Mouse (Mus musculus) MEL (cell line): Measurements from ENCODE around the gene Kcnj3. TPM values are rescaled to one million over a fixed set of nuclear protein-coding genes. Genes with fewer than 3 reads are reported as not detected.

Experiments used
- DNase-seq: peaks from one replicate; pipeline ENCODE4 v3.0.0; 2011; ENCODE audit warnings: low read depth, low spot score
- H3K27ac ChIP-seq: 2 replicates; pipeline ENCODE4 v1.5.1; 2012; ENCODE audit warnings: low read depth, mild to moderate bottlenecking, control low read depth, low read length, moderate library complexity; ENCODE audit not compliant: control insufficient read depth
- H3K27me3 ChIP-seq, 2 experiments: fragments of 150-350 bp in 1 of 2; sonication (generic) in 1 of 2; 2 replicates each; pipeline ENCODE4 v1.6.1; 2012; ENCODE audit warnings: low read length in 2 of 2, mild to moderate bottlenecking in 2 of 2, improper control_type of control experiment in 1 of 2, moderate library complexity in 1 of 2; ENCODE audit not compliant: insufficient read depth in 2 of 2, control insufficient read depth in 1 of 2
- H3K36me3 ChIP-seq, 2 experiments: 2 replicates each; pipeline ENCODE4 v1.6.1; 2012 to 2014; ENCODE audit warnings: low read length in 2 of 2, improper control_type of control experiment in 1 of 2, inconsistent platforms in 1 of 2, mild to moderate bottlenecking in 1 of 2; ENCODE audit not compliant: insufficient read depth in 2 of 2, control insufficient read depth in 1 of 2
- H3K4me1 ChIP-seq, 2 experiments: fragments of 150-350 bp in 1 of 2; sonication (generic) in 1 of 2; 2 replicates each; pipeline ENCODE4 v1.6.1; 2012; ENCODE audit warnings: low read length in 2 of 2, improper control_type of control experiment in 1 of 2, mild to moderate bottlenecking in 1 of 2; ENCODE audit not compliant: insufficient read depth in 2 of 2, control insufficient read depth in 1 of 2
- H3K4me3 ChIP-seq, 2 experiments: fragments of 150-350 bp in 1 of 2; sonication (generic) in 1 of 2; 2 replicates each; pipeline ENCODE4 v1.5.1; 2012; ENCODE audit warnings: low read depth in 2 of 2, low read length in 2 of 2, mild to moderate bottlenecking in 2 of 2, moderate library complexity in 2 of 2, control low read depth in 1 of 2, improper control_type of control experiment in 1 of 2; ENCODE audit not compliant: control insufficient read depth in 1 of 2, insufficient read depth in 1 of 2
- H3K79me2 ChIP-seq: 2 replicates; pipeline ENCODE4 v1.6.1; 2012; ENCODE audit warnings: mild to moderate bottlenecking, low read length, moderate library complexity; ENCODE audit not compliant: control insufficient read depth, poor library complexity, insufficient read depth
- H3K9ac ChIP-seq: 2 replicates; pipeline ENCODE4 v1.6.1; 2012; ENCODE audit warnings: low read depth, mild to moderate bottlenecking, control low read depth, low read length, moderate library complexity; ENCODE audit not compliant: control insufficient read depth, poor library complexity, severe bottlenecking
- H3K9me3 ChIP-seq: fragments of 150-350 bp; sonication (generic); replicated peaks from 2 replicates; pipeline ENCODE4 v1.6.1; 2012; ENCODE audit warnings: mild to moderate bottlenecking, low read length, improper control_type of control experiment, moderate library complexity; ENCODE audit not compliant: insufficient read depth
- BHLHE40 ChIP-seq: IDR thresholded peaks from 2 replicates; pipeline ENCODE4 v1.6.1; 2012; ENCODE audit warnings: low read depth, mild to moderate bottlenecking, inconsistent platforms, low read length, improper control_type of control experiment, borderline replicate concordance
- CHD1 ChIP-seq: IDR thresholded peaks from 2 replicates; pipeline ENCODE4 v1.6.1; 2012; ENCODE audit warnings: low read depth, mild to moderate bottlenecking, inconsistent platforms, low read length, improper control_type of control experiment
- CHD2 ChIP-seq: IDR thresholded peaks from 2 replicates; pipeline ENCODE4 v1.6.1; 2011; ENCODE audit warnings: low read length, improper control_type of control experiment
- CTCF ChIP-seq, 3 experiments: IDR thresholded peaks in 2 of 3; conservative IDR thresholded peaks in 1 of 3; 2 replicates each; pipeline ENCODE4 v1.5.1; 2011 to 2012; ENCODE audit warnings: low read length in 3 of 3, low read depth in 2 of 3, mild to moderate bottlenecking in 2 of 3, improper control_type of control experiment in 1 of 3, inconsistent platforms in 1 of 3, mixed read lengths in 1 of 3, moderate library complexity in 1 of 3; ENCODE audit not compliant: control insufficient read depth in 1 of 3, insufficient read depth in 1 of 3, poor library complexity in 1 of 3, severe bottlenecking in 1 of 3
- E2F4 ChIP-seq: IDR thresholded peaks from 2 replicates; pipeline ENCODE4 v1.6.1; 2011; ENCODE audit warnings: low read depth, low read length, improper control_type of control experiment, borderline replicate concordance
- GABPA ChIP-seq: IDR thresholded peaks from 2 replicates; pipeline ENCODE4 v1.6.1; 2012; ENCODE audit warnings: low read depth, mild to moderate bottlenecking, inconsistent platforms, low read length, improper control_type of control experiment, moderate library complexity
- GATA1 ChIP-seq: IDR thresholded peaks from 2 replicates; pipeline ENCODE4 v1.6.1; 2011; ENCODE audit warnings: low read depth, low read length, improper control_type of control experiment
- KAT2A ChIP-seq: conservative IDR thresholded peaks from 2 replicates; pipeline ENCODE4 v1.6.1; 2012; ENCODE audit warnings: low read depth, low read length, improper control_type of control experiment, inconsistent platforms
- MAX ChIP-seq: IDR thresholded peaks from 2 replicates; pipeline ENCODE4 v1.6.1; 2011; ENCODE audit warnings: low read length, improper control_type of control experiment
- MAZ ChIP-seq: IDR thresholded peaks from 2 replicates; pipeline ENCODE4 v1.6.1; 2012; ENCODE audit warnings: low read depth, mild to moderate bottlenecking, inconsistent platforms, low read length, improper control_type of control experiment
- MEF2A ChIP-seq: IDR thresholded peaks from 2 replicates; pipeline ENCODE4 v1.6.1; 2014; ENCODE audit warnings: low read depth, mild to moderate bottlenecking, inconsistent platforms, low read length, improper control_type of control experiment; ENCODE audit not compliant: poor library complexity, insufficient replicate concordance, severe bottlenecking; ENCODE audit errors: extremely low read depth
- MXI1 ChIP-seq: IDR thresholded peaks from 2 replicates; pipeline ENCODE4 v1.6.1; 2011; ENCODE audit warnings: mild to moderate bottlenecking, low read depth, low read length, improper control_type of control experiment
- MYC ChIP-seq: IDR thresholded peaks from 2 replicates; pipeline ENCODE4 v1.6.1; 2011; ENCODE audit warnings: low read depth, mild to moderate bottlenecking, low read length, improper control_type of control experiment, moderate library complexity
- NELFE ChIP-seq: IDR thresholded peaks from 2 replicates; pipeline ENCODE4 v1.6.1; 2011; ENCODE audit warnings: low read depth, low read length, improper control_type of control experiment
- POLR2A ChIP-seq, 2 experiments: IDR thresholded peaks; 2 replicates each; pipeline ENCODE4 v1.6.1; 2011 to 2012; ENCODE audit warnings: low read length in 2 of 2, mild to moderate bottlenecking in 2 of 2, control low read depth in 1 of 2, improper control_type of control experiment in 1 of 2, low read depth in 1 of 2, moderate library complexity in 1 of 2; ENCODE audit not compliant: control insufficient read depth in 1 of 2, insufficient read depth in 1 of 2, poor library complexity in 1 of 2
- POLR2AphosphoS2 ChIP-seq: IDR thresholded peaks from 2 replicates; pipeline ENCODE4 v1.6.1; 2011; ENCODE audit warnings: low read length, improper control_type of control experiment
- POLR2AphosphoS5 ChIP-seq: IDR thresholded peaks from 2 replicates; pipeline ENCODE4 v1.6.1; 2012; ENCODE audit warnings: low read depth, borderline replicate concordance, mild to moderate bottlenecking, inconsistent platforms, low read length, moderate library complexity, mixed read lengths
- TCF12 ChIP-seq: IDR thresholded peaks from 2 replicates; pipeline ENCODE4 v1.6.1; 2014; ENCODE audit warnings: low read depth, mild to moderate bottlenecking, inconsistent platforms, low read length, improper control_type of control experiment, moderate library complexity
- UBTF ChIP-seq: IDR thresholded peaks from 2 replicates; pipeline ENCODE4 v1.6.1; 2012; ENCODE audit warnings: low read depth, mild to moderate bottlenecking, inconsistent platforms, low read length, improper control_type of control experiment, moderate library complexity, borderline replicate concordance; ENCODE audit not compliant: insufficient read depth
- USF1 ChIP-seq: IDR thresholded peaks from 2 replicates; pipeline ENCODE4 v1.6.1; 2014; ENCODE audit warnings: low read depth, mild to moderate bottlenecking, inconsistent platforms, low read length, improper control_type of control experiment, moderate library complexity
- USF2 ChIP-seq, 2 experiments: IDR thresholded peaks; 2 replicates each; pipeline ENCODE4 v1.6.1; 2011 to 2012; ENCODE audit warnings: improper control_type of control experiment in 2 of 2, low read length in 2 of 2, borderline replicate concordance in 1 of 2, inconsistent platforms in 1 of 2, low read depth in 1 of 2, mild to moderate bottlenecking in 1 of 2; ENCODE audit not compliant: insufficient read depth in 1 of 2
- ZC3H11A ChIP-seq: IDR thresholded peaks from 2 replicates; pipeline ENCODE4 v1.6.1; 2012; ENCODE audit warnings: low read depth, mild to moderate bottlenecking, inconsistent platforms, low read length, improper control_type of control experiment
- ZMIZ1 ChIP-seq: IDR thresholded peaks from 2 replicates; pipeline ENCODE4 v1.6.1; 2012; ENCODE audit warnings: low read depth, mild to moderate bottlenecking, inconsistent platforms, low read length, improper control_type of control experiment, moderate library complexity
- polyA plus RNA-seq, 2 experiments: library from polyadenylated mRNA; stranded (reverse) in 1 of 2; unstranded in 1 of 2; fragments of >175 nt in 1 of 2; fragments of >200 nt in 1 of 2; gene quantifications; 2 replicates each; pipeline versions ENCODE4 v1.2.1 to v1.2.4; 2012; ENCODE audit warnings: low replicate concordance in 2 of 2, low read depth in 1 of 2; ENCODE audit not compliant: insufficient read length in 2 of 2, insufficient read depth in 1 of 2, missing spikeins in 1 of 2
- total RNA-seq: library from RNA; depleted of rRNA; stranded (reverse); fragments of 300-350 nt; gene quantifications from 2 replicates; pipeline ENCODE4 v1.2.3, GENCODE M21; 2012

Kcnj3 gene
- total and polyA plus RNA-seq, 3 experiments = not detected

DNA sequence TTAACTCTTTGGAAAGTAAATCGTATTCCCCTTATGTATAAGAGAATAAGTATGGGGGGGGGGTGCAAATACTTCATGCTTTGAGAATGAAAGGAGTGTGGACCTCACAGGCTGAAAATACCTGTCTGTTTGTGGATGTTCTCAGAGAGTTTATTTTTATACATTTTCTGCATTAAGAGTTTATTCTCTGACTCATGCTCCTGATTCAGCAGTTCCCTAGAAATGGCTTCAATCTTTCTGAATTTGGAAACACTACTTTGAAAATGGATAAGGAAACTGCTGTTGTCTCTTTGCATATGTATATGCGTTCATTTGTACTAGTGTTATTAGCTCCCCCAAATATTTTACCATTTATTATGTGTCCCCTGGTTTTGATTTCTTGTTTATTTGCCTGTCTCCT, 23.4 kb downstream of the Kcnj3 start:
- Histone ChIP-seq H3K4me1 (no peaks in the 10 kb centered on the region), H3K27me3 (no peaks in the 10 kb centered on the region), H3K36me3 (no peaks in the 10 kb centered on the region), H3K9ac (no peak overlapping the region), H3K79me2 (no peaks in the 10 kb centered on the region), H3K4me3 (no peak overlapping the region), H3K27ac (no peak overlapping the region), H3K9me3 (no peaks in the 10 kb centered on the region)
- no peak for TF ChIP-seq UBTF
- TF ChIP-seq MEF2A = no peak
- no peak for TF ChIP-seq ZC3H11A
- no peak for TF ChIP-seq ZMIZ1
- TF ChIP-seq CTCF (IDR thresholded peaks at IDR 0.05 in 2 of 3, conservative IDR thresholded peaks at IDR 0.05 in 1 of 3; ENCODE audit: control insufficient read depth in 1 of 3, insufficient read depth in 1 of 3, low read depth in 2 of 3, low read length in 3 of 3, poor library complexity in 1 of 3, severe bottlenecking in 1 of 3) = no peak
- no peak for TF ChIP-seq CHD1
- TF ChIP-seq E2F4 = no peak
- TF ChIP-seq KAT2A = no peak
- TF ChIP-seq BHLHE40 = no peak
- TF ChIP-seq NELFE = no peak
- TF ChIP-seq CHD2 = no peak
- TF ChIP-seq MXI1 = no peak
- no peak for TF ChIP-seq GATA1
- no peak for TF ChIP-seq TCF12
- TF ChIP-seq USF1 = no peak
- TF ChIP-seq POLR2AphosphoS2 = no peak
- no peak for TF ChIP-seq MYC
- TF ChIP-seq MAX = no peak
- no peak for TF ChIP-seq POLR2A (IDR thresholded peaks at IDR 0.05; ENCODE audit: control insufficient read depth in 1 of 2, insufficient read depth in 1 of 2, low read depth in 1 of 2, low read length in 2 of 2, poor library complexity in 1 of 2)
- DNase-seq = no peak

DNA sequence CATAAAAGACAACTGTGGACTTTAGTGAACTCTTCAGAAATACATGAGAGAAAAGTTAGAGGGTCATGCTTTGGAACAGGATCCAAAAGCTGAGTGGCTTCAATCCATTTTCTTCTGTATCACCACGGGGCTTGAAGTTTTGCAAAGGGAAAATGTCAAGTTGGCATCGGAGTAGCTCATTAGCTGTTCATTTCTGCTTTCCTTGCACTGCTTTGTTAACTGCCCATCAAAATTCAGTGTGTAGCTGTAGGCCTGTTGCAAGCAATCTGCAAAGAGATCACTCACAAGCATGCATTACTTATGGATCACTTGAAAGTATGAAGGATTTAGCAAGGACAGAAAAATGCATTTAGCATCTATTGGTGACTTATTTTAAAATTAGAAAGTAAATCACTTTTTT, 33.4 kb downstream of the Kcnj3 start:
- no peak overlapping the region for H3K9ac ChIP-seq
- no peaks in the 10 kb centered on the region for H3K79me2 ChIP-seq
- no peak for TF ChIP-seq GABPA
- TF ChIP-seq USF2 (IDR thresholded peaks at IDR 0.05; ENCODE audit: borderline replicate concordance in 1 of 2, insufficient read depth in 1 of 2, low read depth in 1 of 2, low read length in 2 of 2) = no peak
- no peak for TF ChIP-seq MYC
- TF ChIP-seq MAX = no peak
- TF ChIP-seq MAZ = no peak
- no peak for TF ChIP-seq POLR2AphosphoS5
- H3K4me1 ChIP-seq = no peaks in the 10 kb centered on the region
- no peak overlapping the region for H3K4me3 ChIP-seq
- H3K27me3 ChIP-seq = no peaks in the 10 kb centered on the region
- no peak overlapping the region for H3K27ac ChIP-seq
- no peaks in the 10 kb centered on the region for H3K36me3 ChIP-seq
- no peak for DNase-seq
- no peaks in the 10 kb centered on the region for H3K9me3 ChIP-seq
